Mouse (Mus musculus): ENCODE measurements around the gene Rab3il1.

DNA sequence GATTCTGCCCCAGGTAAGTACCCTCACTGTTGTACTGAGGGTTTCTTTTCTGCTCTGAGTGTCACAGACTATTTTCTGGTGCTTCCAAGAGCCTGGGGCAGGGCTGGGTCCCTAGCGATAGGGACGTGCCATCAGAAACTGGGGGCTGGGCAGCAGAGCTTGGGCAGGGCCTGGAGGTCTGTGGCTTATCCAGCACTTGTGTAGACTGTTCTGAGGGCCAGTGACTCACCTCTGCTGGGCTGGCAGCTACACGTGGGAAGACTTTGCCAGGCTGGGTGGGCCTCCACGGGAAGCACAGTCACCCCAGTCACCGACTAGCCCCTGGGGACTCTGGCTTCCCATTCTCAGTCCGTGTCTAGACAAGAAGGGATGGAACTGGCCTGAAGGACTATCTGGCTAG is 40.8 kb downstream of the Rab3il1 start:
- no peak for TF ChIP-seq CTCF (IDR thresholded peaks at IDR 0.05; ENCODE audit: low read depth)
- TF ChIP-seq EP300 (IDR thresholded peaks at IDR 0.05; ENCODE audit: low read depth) = no peak

Measured in heart, postnatal 0 days (tissue).